Mouse (Mus musculus): Measurements from ENCODE around the gene Rab1a. TPM values are rescaled to one million over a fixed set of nuclear protein-coding genes. Genes with fewer than 3 reads are reported as not detected.
"Not testable (repeated sequence)": the region's sequence is repeated elsewhere in the genome, so short reads cannot be mapped to it uniquely, and the experiment has no call there.

Rab1a gene
- polyA plus RNA-seq (2015; fragmentation: Nextera tagmentation; extraction: Ambion mirVana): 761 and 762 TPM in 2 replicates

DNA sequence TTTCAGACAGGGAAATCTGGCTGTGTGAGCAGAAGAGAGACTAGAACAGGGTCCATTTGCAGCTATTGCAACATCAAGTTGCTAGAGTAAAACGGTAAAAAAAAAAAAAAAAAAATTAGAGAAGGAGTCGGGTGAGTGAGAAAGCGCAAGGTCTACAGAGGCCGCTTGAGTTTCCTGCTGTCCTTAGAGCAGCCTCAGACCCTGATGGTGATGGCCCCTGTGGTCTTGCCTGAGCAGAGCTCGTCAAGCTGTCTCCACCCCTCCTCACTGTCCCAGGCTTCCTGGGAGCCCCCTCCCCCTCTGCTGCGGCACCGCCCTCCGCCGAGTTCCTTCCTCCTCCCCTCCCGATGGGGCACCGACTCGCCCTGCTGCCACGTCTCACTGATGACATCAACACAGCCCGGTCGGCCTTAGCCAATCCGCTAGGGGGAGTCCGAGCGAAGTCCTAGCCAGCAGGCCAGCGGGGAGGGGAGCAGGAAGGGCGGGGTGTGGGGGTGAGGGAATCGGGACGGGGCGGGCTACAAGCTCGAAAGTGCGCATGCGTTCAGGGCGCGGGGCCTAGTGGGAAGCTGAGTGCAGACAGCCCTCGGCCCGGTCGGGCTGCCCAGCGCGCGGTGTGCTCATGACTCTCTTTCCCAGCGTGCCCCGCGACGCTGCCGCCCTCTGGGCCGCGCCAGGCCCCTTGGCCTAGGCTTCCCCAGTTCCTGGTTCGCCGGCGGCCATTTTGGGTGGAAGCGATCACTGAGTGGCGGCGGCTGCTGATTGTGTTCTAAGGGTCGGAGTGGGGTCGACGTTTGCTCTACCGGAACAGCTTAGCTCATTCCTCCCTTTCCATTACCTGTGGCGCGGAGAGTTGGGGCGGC lies at the start of gene Rab1a:
Gene Rab1a, plus strand, starts transcription at position 720 of the 863 bp plus-strand sequence.
- TF ChIP-seq CTCF (IDR thresholded peaks at IDR 0.05; ENCODE audit: low read depth): peak; percentile 90
- H3K4me2 ChIP-seq (replicated peaks; ENCODE audit: low read depth): peak within 1 kb of the TSS; percentile 66
- peaks cover 12% of the 10 kb centered on the region for H3K4me1 ChIP-seq (replicated peaks; ENCODE audit: control insufficient read depth, insufficient read depth, low read length)
- peak within 1 kb of the TSS; percentile 100 for H3K9ac ChIP-seq (ENCODE audit: low read depth, low read length)
- H3K27me3 ChIP-seq (replicated peaks; ENCODE audit: control insufficient read depth, insufficient read depth, low read length): no peaks in the 10 kb centered on the region
- WGBS: under 1% methylated on average over 54 of the region's 54 CpGs
- no peaks in the 10 kb centered on the region for H3K36me3 ChIP-seq (ENCODE audit: control insufficient read depth, insufficient read depth)
- ATAC-seq: peak; percentile 93
- H3K4me3 ChIP-seq (ENCODE audit: low read depth, low read length): peak within 1 kb of the TSS; percentile 100
- H3K9me3 ChIP-seq (ENCODE audit: control insufficient read depth): no peaks in the 10 kb centered on the region
- H3K27ac ChIP-seq (ENCODE audit: low read depth, low read length): peak within 1 kb of the TSS; percentile 100

DNA sequence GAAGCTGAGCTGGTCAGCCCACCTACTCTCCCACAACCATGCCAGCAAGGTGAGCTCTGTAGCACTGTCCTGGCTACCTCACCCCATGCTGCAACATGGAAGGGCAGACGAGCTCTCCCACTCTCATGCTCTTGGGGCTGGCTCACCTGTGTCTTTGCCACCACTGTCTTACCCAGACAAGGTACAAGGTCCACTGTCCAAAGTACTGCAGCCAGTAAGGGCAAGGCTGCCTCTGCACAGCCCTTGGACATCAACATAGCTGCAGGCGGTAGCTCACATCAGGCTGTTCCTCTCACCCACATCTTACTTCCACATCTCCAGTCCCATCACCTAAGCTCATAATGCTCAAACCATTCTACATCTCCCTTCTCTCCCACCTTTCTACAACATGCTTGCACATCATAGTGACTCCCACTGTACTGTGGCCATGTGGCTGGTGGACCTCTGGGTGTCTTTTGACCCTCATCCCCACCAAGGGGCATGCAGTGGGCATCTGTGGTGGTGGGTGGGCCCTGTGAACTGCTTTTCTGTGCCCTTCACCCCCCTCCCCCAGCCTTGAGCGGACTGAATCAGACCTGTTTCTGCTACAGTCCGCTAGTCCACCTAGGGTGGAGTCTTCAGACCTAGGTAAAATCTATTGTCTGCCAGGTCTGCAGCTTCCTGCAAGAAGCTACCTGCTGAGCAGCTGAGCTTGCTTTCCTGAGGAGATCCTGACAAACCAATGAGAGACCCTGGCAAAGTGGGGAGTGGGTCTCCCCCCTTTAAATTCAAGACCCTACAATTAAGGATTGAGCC lies 48.9 kb upstream of the Rab1a start:
- peak; percentile 84 for ATAC-seq

DNA sequence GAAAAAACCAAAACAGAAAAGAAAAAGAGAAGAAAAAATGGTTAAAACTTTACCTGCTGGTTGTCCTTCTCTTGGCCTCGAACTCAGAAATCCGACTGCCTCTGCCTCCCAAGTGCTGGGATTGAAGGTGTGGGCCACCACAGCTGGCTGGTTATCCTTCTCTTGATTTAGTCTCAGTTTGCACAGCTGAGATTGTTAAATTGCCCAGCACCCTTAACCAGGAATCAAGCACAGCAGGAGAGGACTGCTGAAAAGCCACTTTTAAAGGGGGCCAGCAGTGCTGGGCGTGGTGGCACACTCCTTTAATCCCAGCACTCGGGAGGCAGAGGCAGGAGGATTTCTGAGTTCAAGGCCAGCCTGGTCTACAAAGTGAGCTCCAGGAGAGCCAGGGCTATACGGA lies 47.7 kb upstream of the Rab1a start:
- not testable (repeated sequence) for H3K9me3 ChIP-seq (ENCODE audit: control insufficient read depth); H3K4me3 ChIP-seq (ENCODE audit: low read depth, low read length); H3K36me3 ChIP-seq (ENCODE audit: control insufficient read depth, insufficient read depth); H3K27ac ChIP-seq (ENCODE audit: low read depth, low read length); H3K4me2 ChIP-seq (replicated peaks; ENCODE audit: low read depth); H3K9ac ChIP-seq (ENCODE audit: low read depth, low read length); ATAC-seq; H3K4me1 ChIP-seq (replicated peaks; ENCODE audit: control insufficient read depth, insufficient read depth, low read length); H3K27me3 ChIP-seq (replicated peaks; ENCODE audit: control insufficient read depth, insufficient read depth, low read length)
- WGBS: 89% methylated on average over 5 of the region's 5 CpGs

More for the DNA sequence above, 48.9 kb upstream of the Rab1a start:
- H3K4me1 ChIP-seq (replicated peaks; ENCODE audit: control insufficient read depth, insufficient read depth, low read length): 0 out of 2 replicates have a peak, but pooled peaks cover 2% of the 10 kb centered on the region
- no peak overlapping the region for H3K9ac ChIP-seq (ENCODE audit: low read depth, low read length)
- H3K27me3 ChIP-seq (replicated peaks; ENCODE audit: control insufficient read depth, insufficient read depth, low read length): no peaks in the 10 kb centered on the region
- H3K27ac ChIP-seq (ENCODE audit: low read depth, low read length): peak overlapping the region; percentile 58
- no peaks in the 10 kb centered on the region for H3K36me3 ChIP-seq (ENCODE audit: control insufficient read depth, insufficient read depth)
- no peak overlapping the region for H3K4me2 ChIP-seq (replicated peaks; ENCODE audit: low read depth)
- no peak for TF ChIP-seq CTCF (IDR thresholded peaks at IDR 0.05; ENCODE audit: low read depth)
- H3K9me3 ChIP-seq (ENCODE audit: control insufficient read depth): peaks cover 3% of the 10 kb centered on the region; the same call in 1 of the 2 replicates
- H3K4me3 ChIP-seq (ENCODE audit: low read depth, low read length): no peak overlapping the region
- 64% methylated on average over 4 of the region's 4 CpGs for WGBS

DNA sequence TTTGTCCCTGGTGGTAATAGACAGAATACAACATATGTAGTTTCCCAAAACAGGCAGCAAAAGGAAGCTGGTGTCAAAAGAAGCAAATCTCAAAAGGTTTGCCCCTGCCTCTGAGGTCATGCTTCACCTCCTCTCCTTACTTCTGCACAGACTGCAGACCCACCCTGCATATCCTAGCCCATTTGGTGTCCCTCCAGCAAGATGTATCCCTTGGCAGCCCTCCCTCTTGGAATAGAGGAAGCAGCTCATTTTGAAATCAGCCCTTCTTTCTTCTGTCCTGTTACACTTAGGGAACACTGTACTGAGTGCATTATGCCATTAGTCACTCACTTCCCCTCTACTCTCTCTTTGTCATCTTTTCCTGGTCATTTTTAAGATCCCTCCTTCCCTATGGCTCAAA lies 42.4 kb upstream of the Rab1a start:
- Histone ChIP-seq H3K27ac (ENCODE audit: low read depth, low read length) (no peak overlapping the region), H3K27me3 (replicated peaks; ENCODE audit: control insufficient read depth, insufficient read depth, low read length) (no peaks in the 10 kb centered on the region), H3K4me3 (ENCODE audit: low read depth, low read length) (no peak overlapping the region), H3K4me2 (replicated peaks; ENCODE audit: low read depth) (no peak overlapping the region), H3K9me3 (ENCODE audit: control insufficient read depth) (no peaks in the 10 kb centered on the region), H3K4me1 (replicated peaks; ENCODE audit: control insufficient read depth, insufficient read depth, low read length) (no peaks in the 10 kb centered on the region), H3K9ac (ENCODE audit: low read depth, low read length) (no peak overlapping the region), H3K36me3 (ENCODE audit: control insufficient read depth, insufficient read depth) (no peaks in the 10 kb centered on the region)
- no peak for ATAC-seq
- no peak for TF ChIP-seq CTCF (IDR thresholded peaks at IDR 0.05; ENCODE audit: low read depth)

DNA sequence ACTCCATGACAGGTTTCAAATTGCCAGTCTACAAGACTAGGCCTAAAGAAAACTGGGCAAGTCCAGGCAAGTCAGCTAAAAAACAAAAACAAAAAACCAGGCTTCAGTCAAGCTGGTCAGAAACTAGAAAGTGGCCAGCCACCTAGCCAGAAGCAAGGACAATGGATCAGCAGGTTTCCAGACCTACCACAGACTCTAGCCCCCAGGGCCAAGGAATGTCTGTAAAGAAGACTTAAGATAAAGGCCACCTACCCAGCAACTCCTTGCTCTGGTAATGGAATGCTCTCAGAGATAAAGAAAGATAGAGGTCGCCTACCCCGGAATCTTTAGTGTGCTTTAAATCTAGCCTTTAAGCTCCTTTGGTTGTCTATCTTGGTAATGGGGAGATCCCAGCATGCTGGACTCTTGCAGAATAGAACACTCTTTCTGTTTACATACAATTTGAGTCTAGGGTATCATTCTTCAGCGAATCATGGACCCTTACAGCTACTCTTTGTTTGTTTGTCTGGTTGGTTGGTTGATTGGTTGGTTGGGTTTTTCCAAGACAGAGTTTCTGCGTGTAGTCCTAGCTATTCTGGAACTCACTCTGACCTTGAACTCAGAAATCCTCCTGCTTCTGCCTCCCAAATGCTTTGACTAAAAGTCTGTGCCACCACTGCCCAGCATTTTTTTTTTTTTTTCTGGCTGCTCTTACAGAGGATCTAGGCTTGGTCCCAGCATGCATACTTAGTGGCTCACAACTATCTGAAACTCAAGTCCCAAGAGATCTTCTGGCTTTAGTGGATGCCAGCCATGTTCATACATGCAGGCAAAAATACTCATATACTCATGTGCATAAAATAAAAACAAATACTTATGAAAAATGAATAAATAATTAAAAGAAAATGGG lies 36.0 kb upstream of the Rab1a start:
- Histone ChIP-seq H3K4me3 (ENCODE audit: low read depth, low read length) (no peak overlapping the region), H3K9ac (ENCODE audit: low read depth, low read length) (no peak overlapping the region), H3K4me2 (replicated peaks; ENCODE audit: low read depth) (no peak overlapping the region), H3K4me1 (replicated peaks; ENCODE audit: control insufficient read depth, insufficient read depth, low read length) (no peaks in the 10 kb centered on the region), H3K36me3 (ENCODE audit: control insufficient read depth, insufficient read depth) (no peaks in the 10 kb centered on the region), H3K27ac (ENCODE audit: low read depth, low read length) (no peak overlapping the region), H3K9me3 (ENCODE audit: control insufficient read depth) (no peaks in the 10 kb centered on the region), H3K27me3 (replicated peaks; ENCODE audit: control insufficient read depth, insufficient read depth, low read length) (no peaks in the 10 kb centered on the region)
- ATAC-seq: no peak
- TF ChIP-seq CTCF (IDR thresholded peaks at IDR 0.05; ENCODE audit: low read depth): no peak
- WGBS: 72% methylated on average over 4 of the region's 4 CpGs
